Mouse (Mus musculus): Measurements from ENCODE around the gene Lpin3.

The Lpin3 gene

GRCm38 (mm10) chr2:160887284-160887683 is 6.8 kb downstream of the Lpin3 start:
- peak; percentile 87 for DNase-seq (ENCODE audit: low read depth, low spot score)

GRCm38 (mm10) chr2:160887859-160888258 is 7.4 kb downstream of the Lpin3 start:
- no peak for DNase-seq (ENCODE audit: low read depth, low spot score)

DNA sequence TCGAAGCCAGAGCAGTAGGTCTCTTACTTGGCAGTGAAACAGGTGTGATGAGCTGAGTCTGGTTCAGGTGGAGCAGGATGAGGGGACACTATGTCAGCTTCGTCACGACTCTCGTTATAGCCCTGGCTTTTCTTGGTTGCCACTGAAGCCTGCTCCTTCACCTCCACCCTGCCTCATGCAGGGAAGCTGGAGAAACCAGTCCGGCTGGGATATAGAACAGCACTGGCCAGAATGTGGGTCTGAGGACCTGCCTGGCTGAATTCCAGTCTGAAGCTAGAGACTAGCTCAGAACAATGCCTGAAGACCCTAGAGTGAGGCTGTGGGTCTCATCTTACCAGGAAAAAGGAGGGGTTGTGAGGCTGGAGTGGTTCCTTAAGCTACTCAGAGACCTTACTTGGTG is 10.6 kb downstream of the Lpin3 start:
- no peak for DNase-seq (ENCODE audit: low read depth, low spot score)

DNA sequence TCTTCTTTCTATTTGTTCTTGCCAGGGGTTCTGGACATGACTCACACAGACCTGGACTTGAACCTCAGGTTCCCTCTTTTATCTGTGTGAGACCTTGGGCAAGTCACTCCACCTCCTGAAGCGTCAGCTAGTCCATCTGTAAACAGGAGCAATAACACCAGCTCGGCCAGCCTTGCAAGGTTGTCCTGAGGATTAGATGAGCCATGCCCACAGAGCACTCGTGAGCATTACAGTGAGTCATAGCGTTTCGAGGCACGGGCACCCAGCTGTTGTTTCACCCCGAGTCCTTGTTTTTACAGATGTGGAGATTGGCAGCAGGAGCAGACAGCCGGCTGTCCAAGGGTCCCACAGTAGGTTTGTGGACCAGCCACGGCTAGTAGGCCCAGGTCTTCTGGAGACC is 11.2 kb downstream of the Lpin3 start:
- DNase-seq (ENCODE audit: low read depth, low spot score), result no peak

DNA sequence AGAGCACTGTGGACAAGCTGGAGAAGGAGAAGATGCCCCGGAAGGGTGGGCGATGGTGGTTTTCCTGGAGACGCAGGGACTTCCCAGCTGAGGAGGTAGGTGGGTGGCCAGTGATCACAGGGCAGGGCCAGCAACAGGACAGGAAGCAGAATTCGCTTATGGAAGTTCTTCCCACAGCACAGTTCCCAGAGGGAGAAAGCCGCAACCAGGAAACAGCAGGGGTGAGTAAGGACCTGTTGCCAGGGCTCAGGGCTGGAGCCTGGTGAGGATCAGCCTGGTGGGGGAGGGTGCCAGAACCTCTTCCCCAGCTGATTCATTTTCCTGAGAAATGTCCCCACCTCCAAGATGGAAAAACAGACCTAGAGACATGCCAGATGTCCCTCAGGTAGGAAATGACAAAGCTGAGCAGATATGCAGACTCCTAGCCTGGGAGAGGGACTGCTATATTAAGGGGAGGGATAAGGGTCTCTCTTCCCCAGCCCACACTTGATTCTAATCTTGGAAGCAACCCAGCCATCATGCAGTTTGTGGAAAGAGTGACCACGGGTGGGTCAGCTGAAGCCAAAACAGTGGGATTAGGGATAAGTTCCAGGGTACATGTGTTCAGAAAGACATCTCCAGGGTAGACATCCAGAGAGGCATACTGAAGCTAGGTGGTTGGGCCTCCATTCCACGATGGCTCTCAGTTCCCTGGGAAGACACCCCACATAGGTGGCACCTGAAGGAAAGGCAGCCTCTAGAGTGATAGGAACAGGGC is 21.4 kb downstream of the Lpin3 start:
- DNase-seq (ENCODE audit: low read depth, low spot score), result no peak

DNA sequence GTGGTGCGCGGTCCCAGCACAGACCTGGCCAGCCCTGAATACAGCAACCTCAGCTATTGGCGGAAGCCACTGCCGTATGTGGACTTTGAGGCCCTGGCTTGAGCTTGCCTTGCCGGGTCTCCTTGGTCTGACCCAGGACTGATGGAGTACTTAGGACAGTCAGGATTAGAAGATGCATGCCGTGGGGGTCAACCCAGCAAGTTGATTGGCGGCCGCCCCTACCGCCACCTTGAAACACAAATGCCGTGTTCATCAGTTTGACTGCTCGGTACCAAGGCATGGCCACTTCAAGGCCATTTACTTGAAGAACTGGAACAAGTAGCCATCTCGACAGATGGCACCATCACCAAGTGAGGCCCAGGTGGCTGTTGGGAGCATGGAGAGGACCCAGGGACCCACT is 24.8 kb downstream of the Lpin3 start:
- DNase-seq (ENCODE audit: low read depth, low spot score), result no peak

GRCm38 (mm10) chr2:160906101-160906500 is 25.6 kb downstream of the Lpin3 start:
- no peak for DNase-seq (ENCODE audit: low read depth, low spot score)

GRCm38 (mm10) chr2:160908607-160909006 is 28.1 kb downstream of the Lpin3 start:
- no peak for DNase-seq (ENCODE audit: low read depth, low spot score)

DNA sequence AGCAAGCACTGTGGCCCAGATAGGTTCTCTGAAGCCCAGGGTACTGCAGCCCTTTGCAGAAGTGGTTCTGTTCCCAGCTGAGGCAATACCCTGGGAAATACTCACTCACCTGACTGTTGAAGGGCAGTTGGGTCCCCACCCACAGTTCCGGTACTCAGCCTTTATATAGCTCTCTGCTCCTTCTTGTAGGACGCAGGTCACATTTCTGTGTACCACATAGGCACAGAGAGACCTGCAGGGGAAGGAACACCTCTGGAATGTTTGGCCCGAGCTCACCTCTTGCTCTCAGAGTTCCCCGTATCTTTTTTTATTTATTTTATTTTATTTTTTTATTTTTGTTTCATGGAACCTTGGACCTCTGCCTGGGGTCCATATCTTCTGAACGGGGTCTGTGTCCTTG is 30.2 kb downstream of the Lpin3 start:
- DNase-seq (ENCODE audit: low read depth, low spot score), result no peak

- no peak for DNase-seq (ENCODE audit: low read depth, low spot score)
These were observed 31.2 kb downstream of the Lpin3 start for GRCm38 (mm10) chr2:160911558-160912201.

GRCm38 (mm10) chr2:160912231-160912671 is 31.8 kb downstream of the Lpin3 start, which contains the start of gene Emilin3:
Gene Emilin3 (minus strand): TSS chr2:160912328.
- peak; percentile 45 for DNase-seq (ENCODE audit: low read depth, low spot score)

DNA sequence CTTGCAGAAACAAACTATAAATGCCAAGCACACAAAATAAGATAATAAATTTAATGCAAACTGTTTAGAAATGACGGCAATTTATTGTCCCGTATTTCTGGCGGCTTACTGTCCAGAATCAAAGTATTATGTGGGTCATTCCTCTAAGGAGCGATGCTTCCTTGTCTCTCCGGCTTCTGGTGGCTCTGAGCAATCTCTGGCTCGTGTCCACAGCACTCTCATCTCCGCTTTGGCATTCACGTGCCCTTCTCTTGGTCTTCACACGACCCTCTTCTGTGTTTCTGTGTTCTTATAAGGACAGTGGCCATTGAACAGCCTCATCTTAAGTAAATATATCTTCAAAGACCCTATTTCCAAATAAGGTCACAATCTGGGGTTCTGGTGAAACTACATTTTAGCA is 34.2 kb downstream of the Lpin3 start:
- DNase-seq (ENCODE audit: low read depth, low spot score), result no peak

- no peak for DNase-seq (ENCODE audit: low read depth, low spot score)
These were observed 35.5 kb downstream of the Lpin3 start for GRCm38 (mm10) chr2:160915821-160916610.

DNA sequence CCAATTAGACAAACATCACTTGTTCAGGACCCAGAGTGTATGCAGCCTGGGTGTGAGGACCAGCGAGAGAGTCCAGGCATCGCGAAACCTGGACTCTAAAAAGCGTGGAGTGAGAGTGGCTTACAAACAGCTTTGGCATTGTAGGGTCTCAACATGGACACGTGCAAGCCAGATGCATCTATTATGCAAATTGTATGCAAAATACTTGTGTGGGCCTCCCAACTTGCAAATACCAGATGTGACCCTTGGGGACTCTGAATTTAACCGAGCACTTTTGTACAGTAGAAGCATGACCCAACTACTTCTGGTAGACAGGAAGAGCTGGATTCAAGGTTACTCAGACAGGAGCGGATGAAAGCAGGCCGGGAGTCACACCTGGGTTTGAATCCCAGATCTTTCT is 36.2 kb downstream of the Lpin3 start:
- no peak for DNase-seq (ENCODE audit: low read depth, low spot score)

DNA sequence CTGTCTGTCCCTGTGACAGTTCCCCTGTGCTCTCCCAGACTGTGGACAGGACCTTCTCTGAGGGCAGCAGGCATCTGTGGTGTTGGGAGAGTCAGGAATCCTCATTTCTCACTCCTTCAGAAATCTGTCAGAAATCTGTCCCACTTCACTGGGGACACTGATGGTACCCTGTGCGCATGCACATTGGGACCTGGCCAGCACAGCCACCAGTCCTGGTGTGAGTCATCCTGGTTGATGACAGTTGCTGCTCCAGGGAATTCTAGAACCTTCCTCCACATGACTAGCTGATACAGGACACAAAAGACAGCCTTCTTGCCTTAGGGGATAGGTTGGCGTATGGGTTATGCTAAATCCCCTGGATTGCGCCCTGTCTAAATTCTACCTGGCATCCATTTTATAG is 36.8 kb downstream of the Lpin3 start:
- DNase-seq (ENCODE audit: low read depth, low spot score), result no peak

- DNase-seq (ENCODE audit: low read depth, low spot score), result no peak
These were observed 37.9 kb downstream of the Lpin3 start for GRCm38 (mm10) chr2:160918154-160918929.

GRCm38 (mm10) chr2:160918930-160919215 is 38.4 kb downstream of the Lpin3 start:
- no peak for DNase-seq (ENCODE audit: low read depth, low spot score)

- no peak for DNase-seq (ENCODE audit: low read depth, low spot score)
These were observed 40.8 kb downstream of the Lpin3 start for GRCm38 (mm10) chr2:160921285-160921684.

DNA sequence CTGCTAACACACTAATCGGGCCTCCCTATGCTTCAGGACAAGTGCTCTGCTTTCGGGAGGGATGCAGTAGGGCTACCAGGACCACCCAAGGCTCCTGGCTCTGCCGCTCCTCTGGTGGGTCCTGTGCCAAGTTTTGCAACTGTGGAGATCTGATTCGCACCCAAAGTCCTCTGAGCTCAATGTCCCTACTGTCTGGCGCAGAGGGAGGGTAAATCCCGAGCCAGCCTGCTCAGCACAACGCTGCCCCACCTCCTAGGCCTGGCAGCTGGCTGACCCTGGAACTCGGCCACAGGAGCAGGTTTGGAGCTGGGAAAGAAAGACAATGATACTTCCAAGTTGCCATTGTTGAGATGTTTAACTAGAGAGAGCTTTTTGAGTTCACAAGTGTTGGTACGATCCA is 44.7 kb downstream of the Lpin3 start:
- no peak for DNase-seq (ENCODE audit: low read depth, low spot score)

DNA sequence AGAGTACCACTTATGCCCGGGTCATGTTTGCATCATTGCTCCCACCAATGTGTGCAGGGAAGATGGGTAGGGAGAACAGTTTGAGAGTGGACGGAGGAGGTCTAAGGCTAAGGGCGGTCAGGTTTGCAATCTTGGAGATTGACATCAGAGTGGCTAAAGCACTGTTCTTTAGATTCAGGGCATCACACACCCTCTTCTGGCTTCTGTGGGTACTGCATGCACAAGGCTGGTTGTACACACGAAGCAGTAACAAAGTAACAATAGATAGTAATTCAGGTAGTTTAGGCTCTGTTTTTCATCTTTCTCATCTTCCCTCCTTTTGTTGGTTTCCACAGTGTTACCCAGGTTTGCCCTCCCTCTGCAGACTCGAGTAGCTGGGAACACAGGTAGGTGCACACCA is 50.9 kb downstream of the Lpin3 start:
- DNase-seq (ENCODE audit: low read depth, low spot score), result no peak

DNA sequence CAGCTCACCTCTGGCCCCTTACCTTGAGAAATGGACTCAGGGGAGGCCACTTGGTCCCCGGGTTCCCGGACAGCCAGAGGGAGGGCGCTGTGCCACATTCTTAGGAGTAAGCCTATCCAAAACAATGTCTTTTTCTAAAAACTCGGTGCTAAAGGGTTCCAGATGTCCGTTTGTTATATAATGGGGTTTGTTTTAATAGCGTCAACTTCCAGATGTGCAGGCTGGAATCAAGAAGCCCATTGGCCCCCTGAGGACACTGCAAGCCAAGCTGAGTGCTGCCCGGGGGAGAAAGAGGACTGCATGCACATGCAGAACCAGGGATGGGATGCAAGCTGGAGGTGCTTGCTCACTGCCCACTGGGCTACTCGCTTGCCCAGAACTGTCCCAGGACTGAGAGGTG is 51.9 kb downstream of the Lpin3 start:
- peak; percentile 45 for DNase-seq (ENCODE audit: low read depth, low spot score)

GRCm38 (mm10) chr2:160932981-160933380 is 52.5 kb downstream of the Lpin3 start:
- DNase-seq (ENCODE audit: low read depth, low spot score), result no peak

Data from mesoderm, embryonic 11.5 days (tissue).